Mouse (Mus musculus) CH12.LX (cell line): ENCODE measurements around the gene Magi2. TPM values are rescaled to one million over a fixed set of nuclear protein-coding genes. Genes with fewer than 3 reads are reported as not detected.

ENCODE experiments used
- DNase-seq: peaks from one replicate; pipeline ENCODE4 v3.0.0-alpha.2; 2013; ENCODE audit errors: extremely low read depth
- H3K27ac ChIP-seq: 2 replicates; pipeline ENCODE4 v1.5.1; 2012; ENCODE audit warnings: low read depth, mild to moderate bottlenecking, control low read depth, moderate library complexity; ENCODE audit not compliant: insufficient read depth
- H3K27me3 ChIP-seq: replicated peaks from 2 replicates; pipeline ENCODE3; 2012; ENCODE audit warnings: inconsistent platforms
- H3K36me3 ChIP-seq, 2 experiments: replicated peaks in 1 of 2; 2 replicates each; pipeline versions ENCODE3 to v1.6.1; 2012; ENCODE audit warnings: inconsistent platforms in 1 of 2, low read length in 1 of 2, mild to moderate bottlenecking in 1 of 2, mixed read lengths in 1 of 2, moderate library complexity in 1 of 2; ENCODE audit not compliant: control insufficient read depth in 1 of 2, insufficient read depth in 1 of 2
- H3K4me1 ChIP-seq, 2 experiments: 2 replicates each; pipeline ENCODE4 v1.6.1; 2012; ENCODE audit warnings: inconsistent platforms in 1 of 2, moderate library complexity in 1 of 2; ENCODE audit not compliant: insufficient read depth in 2 of 2, control insufficient read depth in 1 of 2
- H3K4me2 ChIP-seq: 2 replicates; pipeline ENCODE4 v1.6.1; 2012; ENCODE audit warnings: low read depth, mild to moderate bottlenecking, control low read depth; ENCODE audit not compliant: poor library complexity, insufficient read depth, severe bottlenecking
- H3K4me3 ChIP-seq, 3 experiments: fragments of 150-350 bp in 1 of 3; sonication (generic) in 1 of 3; replicated peaks in 1 of 3; 2 replicates each; pipeline versions ENCODE3 to v1.5.1; 2011 to 2012; ENCODE audit warnings: low read depth in 2 of 3, low read length in 2 of 3, mild to moderate bottlenecking in 2 of 3, moderate library complexity in 2 of 3, control low read depth in 1 of 3, improper control_type of control experiment in 1 of 3, inconsistent platforms in 1 of 3, mixed read lengths in 1 of 3; ENCODE audit not compliant: poor library complexity in 1 of 3
- H3K79me2 ChIP-seq: replicated peaks from 2 replicates; pipeline ENCODE4 v1.6.1; 2012; ENCODE audit warnings: mild to moderate bottlenecking, moderate library complexity; ENCODE audit not compliant: control insufficient read depth, poor library complexity, insufficient read depth, severe bottlenecking; ENCODE audit errors: extremely low read depth
- H3K9ac ChIP-seq: 2 replicates; pipeline ENCODE4 v1.6.1; 2012; ENCODE audit warnings: low read depth, mild to moderate bottlenecking, control low read depth, moderate library complexity; ENCODE audit not compliant: insufficient read depth
- H3K9me3 ChIP-seq: replicated peaks from 2 replicates; pipeline ENCODE3; 2012; ENCODE audit warnings: low read length, inconsistent platforms, mixed read lengths
- E2F4 ChIP-seq: IDR thresholded peaks from 2 replicates; pipeline ENCODE4 v1.6.1; 2011; ENCODE audit warnings: low read depth, low read length, improper control_type of control experiment; ENCODE audit not compliant: insufficient replicate concordance
- EP300 ChIP-seq: IDR thresholded peaks from 2 replicates; pipeline ENCODE4 v1.6.1; 2011; ENCODE audit warnings: low read length, improper control_type of control experiment
- HCFC1 ChIP-seq: IDR thresholded peaks from 2 replicates; pipeline ENCODE4 v1.6.1; 2012; ENCODE audit warnings: low read depth, mild to moderate bottlenecking, inconsistent platforms, low read length, improper control_type of control experiment
- MAZ ChIP-seq: IDR thresholded peaks from 2 replicates; pipeline ENCODE4 v1.6.1; 2012; ENCODE audit warnings: low read depth, mild to moderate bottlenecking, inconsistent platforms, low read length, improper control_type of control experiment, moderate library complexity
- NELFE ChIP-seq: IDR thresholded peaks from 2 replicates; pipeline ENCODE4 v1.6.1; 2011; ENCODE audit warnings: low read depth, low read length, improper control_type of control experiment
- NRF1 ChIP-seq: IDR thresholded peaks from 2 replicates; pipeline ENCODE4 v1.6.1; 2014; ENCODE audit warnings: low read depth, mild to moderate bottlenecking, inconsistent platforms, low read length, improper control_type of control experiment, moderate library complexity
- POLR2A ChIP-seq: IDR thresholded peaks from 2 replicates; pipeline ENCODE4 v1.6.1; 2011; ENCODE audit warnings: low read depth, mild to moderate bottlenecking, improper control_type of control experiment, low read length
- RCOR1 ChIP-seq: conservative IDR thresholded peaks from 2 replicates; pipeline ENCODE4 v1.6.1; 2012; ENCODE audit warnings: low read depth, mild to moderate bottlenecking, inconsistent platforms, low read length, improper control_type of control experiment
- TBP ChIP-seq: conservative IDR thresholded peaks from 2 replicates; pipeline ENCODE4 v1.6.1; 2011; ENCODE audit warnings: low read depth, low read length, improper control_type of control experiment
- UBTF ChIP-seq: IDR thresholded peaks from 2 replicates; pipeline ENCODE4 v1.6.1; 2012; ENCODE audit warnings: low read depth, mild to moderate bottlenecking, inconsistent platforms, low read length, improper control_type of control experiment, moderate library complexity
- USF2 ChIP-seq: conservative IDR thresholded peaks from 2 replicates; pipeline ENCODE4 v1.6.1; 2011; ENCODE audit warnings: low read depth, low read length, improper control_type of control experiment
- ZMIZ1 ChIP-seq: IDR thresholded peaks from 2 replicates; pipeline ENCODE4 v1.6.1; 2012; ENCODE audit warnings: low read depth, mild to moderate bottlenecking, inconsistent platforms, low read length, improper control_type of control experiment
- ZNF384 ChIP-seq: IDR thresholded peaks from 2 replicates; pipeline ENCODE4 v1.6.1; 2012; ENCODE audit warnings: low read depth, low read length, improper control_type of control experiment, inconsistent platforms
- dilution Hi-C: fragments of 300-500 bp; cut with MboI; formaldehyde crosslinking; loops from 2 replicates; pipeline ENCODE4 v1.14.3; 2020; ENCODE audit warnings: low sequenced_read_pairs; ENCODE audit not compliant: extremely low pct_unique_long_range_greater_than_20kb, extremely low pct_ligation_motif_present
- in situ Hi-C: fragments of 300-500 bp; cut with MboI; formaldehyde crosslinking; loops from 3 replicates; pipeline ENCODE4 v1.14.3; 2019; ENCODE audit warnings: low sequenced_read_pairs, low pct_ligation_motif_present, low pct_unique_long_range_greater_than_20kb, mixed read lengths
- polyA plus RNA-seq: library from polyadenylated mRNA; unstranded; fragments of >175 nt; gene quantifications from 2 replicates; pipeline ENCODE4 v1.2.1, GENCODE M21; 2012; ENCODE audit warnings: low read depth; ENCODE audit not compliant: insufficient read length
- total RNA-seq, 2 experiments: library from RNA; depleted of rRNA; stranded (reverse); fragments of 300-350 nt in 1 of 2; fragments of >200 nt in 1 of 2; gene quantifications; 2 replicates each; pipeline ENCODE4 v1.2.3; 2012 to 2014

Magi2 gene
- total and polyA plus RNA-seq, 3 experiments = 0.37 to 0.63 (median 0.42) TPM

GRCm38 (mm10) chr5:20457742-20458510 lies 1231.1 kb downstream of the Magi2 start:
- 0 out of 4 replicates have a peak, but pooled peaks cover 0 to 4% of the 10 kb centered on the region in 2 experiments for H3K4me1 ChIP-seq
- H3K9ac ChIP-seq = no peak overlapping the region
- no peaks in the 10 kb centered on the region for H3K9me3 ChIP-seq
- dilution Hi-C loops (no loop called here), in situ Hi-C loops (no loop called here)
- no peak for TF ChIP-seq E2F4
- no peak overlapping the region for H3K4me3 ChIP-seq
- H3K27ac ChIP-seq = no peak overlapping the region
- H3K4me2 ChIP-seq = no peak overlapping the region
- H3K27me3 ChIP-seq = no peaks in the 10 kb centered on the region
- no peaks in the 10 kb centered on the region for H3K36me3 ChIP-seq
- no peak for DNase-seq
- H3K79me2 ChIP-seq = no peaks in the 10 kb centered on the region

DNA sequence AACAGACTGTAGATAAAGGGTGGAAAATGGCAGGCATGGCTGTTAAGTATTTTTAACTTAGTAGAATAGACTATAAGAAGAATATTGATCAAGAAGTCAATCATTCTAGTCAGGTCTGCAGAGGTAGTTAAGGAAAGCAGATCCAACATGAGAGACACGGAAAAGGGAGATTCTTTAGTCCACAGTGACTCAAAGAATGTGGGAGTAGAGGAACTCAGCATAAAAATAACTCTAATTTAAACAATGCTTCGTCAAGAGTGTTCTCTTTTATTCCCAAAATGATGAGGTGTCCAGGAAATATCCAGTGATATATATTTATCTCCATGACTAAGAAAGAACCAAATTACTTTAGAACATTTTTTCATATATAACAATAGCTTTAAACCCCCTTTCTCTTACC lies 1234.9 kb downstream of the Magi2 start:
- Histone ChIP-seq H3K79me2 (no peaks in the 10 kb centered on the region), H3K27me3 (no peaks in the 10 kb centered on the region), H3K4me3 (no peak overlapping the region), H3K27ac (no peak overlapping the region), H3K9ac (no peak overlapping the region), H3K9me3 (no peaks in the 10 kb centered on the region), H3K4me2 (no peak overlapping the region), H3K4me1 (no peaks in the 10 kb centered on the region), H3K36me3 (no peaks in the 10 kb centered on the region)
- dilution Hi-C loops (no loop called here), in situ Hi-C loops (no loop called here)
- TF ChIP-seq MAZ (no peak), NELFE (no peak), UBTF (no peak), USF2 (no peak), HCFC1 (no peak), EP300 (no peak), NRF1 (no peak), ZMIZ1 (no peak), TBP (no peak), ZNF384 (no peak), RCOR1 (no peak)
- no peak for DNase-seq

DNA sequence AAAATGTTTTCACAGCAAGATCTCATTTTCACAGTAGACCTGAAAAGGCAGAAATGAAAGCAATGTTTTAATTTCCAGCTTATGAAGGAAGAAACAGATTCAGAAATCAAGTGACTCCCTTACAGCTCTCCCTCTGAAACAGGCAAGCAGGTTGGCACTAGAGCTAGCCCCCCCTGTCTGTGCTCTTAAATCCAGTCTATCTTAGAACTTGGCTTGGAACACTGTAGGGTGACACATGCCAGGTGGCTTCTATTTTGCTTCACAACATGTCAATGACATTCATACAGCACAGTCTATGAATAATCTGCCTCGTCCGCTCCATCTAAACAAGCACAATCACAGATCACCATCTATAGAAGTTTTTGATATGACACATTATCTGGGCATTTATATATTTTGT lies 1235.5 kb downstream of the Magi2 start:
- Histone ChIP-seq H3K4me2 (no peak overlapping the region), H3K4me3 (no peak overlapping the region), H3K4me1 (no peaks in the 10 kb centered on the region), H3K9me3 (no peaks in the 10 kb centered on the region), H3K79me2 (no peaks in the 10 kb centered on the region), H3K9ac (no peak overlapping the region), H3K36me3 (no peaks in the 10 kb centered on the region), H3K27ac (no peak overlapping the region)
- dilution Hi-C loops (no loop called here), in situ Hi-C loops (no loop called here)
- no peak for TF ChIP-seq POLR2A
- TF ChIP-seq, all 38 proteins: peak for 0
- H3K27me3 ChIP-seq = no peaks in the 10 kb centered on the region
- no peak for DNase-seq
